ENCODE assay signal across 25 mouse cellular contexts in the genomic region with DNA sequence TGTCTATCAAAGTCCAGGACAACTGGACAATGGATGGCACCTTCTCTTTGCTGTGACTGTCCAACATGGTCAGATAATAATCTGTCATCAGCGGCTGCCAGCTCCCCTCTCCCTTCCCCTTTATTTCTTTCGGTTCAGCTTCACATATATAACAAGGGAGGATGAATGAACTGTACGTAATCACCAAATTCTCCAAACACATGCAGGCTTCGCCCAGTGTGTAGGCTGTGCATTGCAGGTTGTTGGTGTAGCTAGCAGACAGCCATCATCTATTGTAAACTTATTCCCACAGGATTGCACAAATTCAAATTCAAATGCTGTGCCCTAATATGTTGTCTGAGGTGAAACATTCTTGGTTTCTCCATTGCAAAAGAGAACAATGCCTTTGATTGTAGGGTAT.
"Had no signal": no experiment of that assay in that cellular context is flagged by ENCODE, and none has a peak within 500 bp of the region (broad histone marks: within the 10 kb centered on the region; RNA-seq: fewer than 3 reads in every experiment).

No protein-coding gene starts in this region.

- H3K27ac ChIP-seq: gastrocnemius, adult 2 months; heart, adult 2 months; heart, embryonic 10.5 days; hindbrain, embryonic 12.5 days; hindbrain, embryonic 14.5 days; intestine, embryonic 15.5 days; layer of hippocampus, adult 2 months; left cerebral cortex, adult 2 months; limb, embryonic 10.5 days; limb, embryonic 12.5 days had no signal

- H3K4me3 ChIP-seq: gastrocnemius, adult 2 months; heart, adult 2 months; heart, embryonic 10.5 days; heart, embryonic 12.5 days; hindbrain, embryonic 10.5 days; hindbrain, embryonic 12.5 days; intestine, embryonic 15.5 days; layer of hippocampus, adult 2 months; left cerebral cortex, adult 2 months; limb, embryonic 10.5 days; limb, embryonic 12.5 days had no signal

- ATAC-seq: hindbrain, embryonic 16.5 days; inflammation-experienced regulatory T-cells, adult 6 months; intestine, embryonic 15.5 days; intestine, postnatal 0 days had no signal

- H3K4me2 ChIP-seq: heart, embryonic 12.5 days; hindbrain, embryonic 12.5 days; hindbrain, embryonic 14.5 days; intestine, embryonic 15.5 days; limb, embryonic 12.5 days had no signal

- H3K36me3 ChIP-seq: heart, embryonic 10.5 days; heart, embryonic 12.5 days; hindbrain, embryonic 10.5 days; hindbrain, embryonic 12.5 days; intestine, embryonic 15.5 days; limb, embryonic 10.5 days; limb, embryonic 12.5 days had no signal

- H3K4me1 ChIP-seq: heart, embryonic 10.5 days had no signal

- DNase-seq: gastrocnemius, adult 2 months; gastrocnemius, postnatal 10 days; gastrocnemius, postnatal 25 days; heart, adult 2 months; heart, postnatal 10 days; heart, postnatal 4 days; kidney, adult 18-20 months; kidney, adult 8-10 months; kidney, postnatal 10 days; kidney, postnatal 25 days; kidney, postnatal 4 days; liver had no signal

- H3K9me3 ChIP-seq: heart, embryonic 10.5 days; heart, embryonic 12.5 days; hindbrain, embryonic 10.5 days; hindbrain, embryonic 12.5 days; intestine, embryonic 15.5 days; limb, embryonic 10.5 days; limb, embryonic 12.5 days had no signal

- H3K9ac ChIP-seq: heart, embryonic 12.5 days; hindbrain, embryonic 12.5 days; hindbrain, embryonic 14.5 days; intestine, embryonic 15.5 days; limb, embryonic 12.5 days had no signal
